Mouse (Mus musculus) Patski (cell line): ENCODE results near the gene Ptov1. TPM values are rescaled to one million over a fixed set of nuclear protein-coding genes. Genes with fewer than 3 reads are reported as not detected.

Experiments used
- ATAC-seq: fragments of 100-300 bp; one replicate; pipeline ENCODE4 v1.8.0; 2021
- CTCF ChIA-PET: fragments of 350-600 bp; sonication (Branson Sonifier 250); formaldehyde crosslinking; loops from one replicate; lab custom pipeline; 2022; ENCODE audit warnings: inconsistent platforms; lab: Charles Lee
- POLR2A ChIA-PET: fragments of 350-600 bp; sonication (Branson Sonifier 250); formaldehyde crosslinking; loops from one replicate; lab custom pipeline; 2022; ENCODE audit warnings: antibody characterized with exemption, inconsistent platforms; lab: Charles Lee
- DNase-seq: peaks from one replicate; pipeline ENCODE4 v3.0.0-alpha.2; 2011; ENCODE audit warnings: low read depth, low spot score
- H3K27me3 ChIP-seq: fragments of 371-371 bp; one replicate; pipeline ENCODE4 v1.5.1; 2021
- CTCF ChIP-seq: fragments of 100-300 bp; IDR thresholded peaks from one replicate; pipeline ENCODE4 v1.5.1; 2021
- in situ Hi-C: fragments of 300-500 bp; cut with MboI; formaldehyde crosslinking; loops from 3 replicates; pipeline ENCODE4 v1.11.1; 2018; ENCODE audit warnings: low pct_unique_long_range_greater_than_20kb, mixed read lengths
- polyA plus RNA-seq: library from polyadenylated mRNA; unstranded; gene quantifications from one replicate; pipeline ENCODE4 v1.2.3, GENCODE M21; 2021

The Ptov1 gene
- polyA plus RNA-seq, 1 experiment from 2014 or later: 308 TPM

GRCm38 (mm10) chr7:44849416-44850111 is 20.0 kb downstream of the Ptov1 start:
- in situ Hi-C loops: loop anchor here (25.0 kb wide), 1 partner anchor 863 kb away; the partner anchor contains the start of genes Dbp, Fam83e, Rpl18 and Sphk2
- CTCF ChIA-PET: interaction anchor here (1.1 kb wide), 1 partner anchor 25 kb away, joined by 3 read pairs; no protein-coding TSS in a partner anchor
- ATAC-seq (peak; percentile 32), DNase-seq (peak; percentile 69)
- no peaks in the 10 kb centered on the region for H3K27me3 ChIP-seq
- TF ChIP-seq CTCF: no peak
- POLR2A ChIA-PET: interaction anchor here (0.6 to 2.2 kb wide), 5 partner anchors 8 to 109 kb away, joined by 3 to 5 read pairs (median 3); no protein-coding TSS in a partner anchor

GRCm38 (mm10) chr7:44848561-44849415 is 20.8 kb downstream of the Ptov1 start, which contains the start of the genes Akt1s1 and Tbc1d17:
TSS of gene Akt1s1 (plus strand) at chr7:44848991.
TSS of gene Tbc1d17 (minus strand) at chr7:44849079.
- no peaks in the 10 kb centered on the region for H3K27me3 ChIP-seq
- CTCF ChIA-PET: no interaction called here

GRCm38 (mm10) chr7:44847772-44848171 is 21.8 kb downstream of the Ptov1 start:
- TF ChIP-seq CTCF: no peak
- DNase-seq (no peak), ATAC-seq (no peak)
- ChIA-PET POLR2A (no interaction called here), CTCF (no interaction called here)
- no peaks in the 10 kb centered on the region for H3K27me3 ChIP-seq
- in situ Hi-C loops: no loop called here

More at GRCm38 (mm10) chr7:44848561-44849415, 20.8 kb downstream of the Ptov1 start, which contains the start of the genes Akt1s1 and Tbc1d17:
- POLR2A ChIA-PET: interaction anchor here (0.6 to 0.7 kb wide), 2 partner anchors 30 to 51 kb away, joined by 3 read pairs; no protein-coding TSS in a partner anchor
- TF ChIP-seq CTCF: no peak
- in situ Hi-C loops: no loop called here
- DNase-seq: peak; percentile 100
- ATAC-seq: peak; percentile 70

- in situ Hi-C loops: no loop called here
Observed at GRCm38 (mm10) chr7:44846804-44847203, 22.8 kb downstream of the Ptov1 start.

GRCm38 (mm10) chr7:44845006-44845405 is 24.6 kb downstream of the Ptov1 start:
- no peaks in the 10 kb centered on the region for H3K27me3 ChIP-seq
- in situ Hi-C loops: no loop called here
- ChIA-PET CTCF (interaction anchor here (1.8 kb wide), 1 partner anchor 21 kb away, joined by 6 read pairs; no protein-coding TSS in a partner anchor), POLR2A (no interaction called here)
- no peak for TF ChIP-seq CTCF
- DNase-seq (no peak), ATAC-seq (no peak)

More at GRCm38 (mm10) chr7:44846804-44847203, 22.8 kb downstream of the Ptov1 start:
- no peaks in the 10 kb centered on the region for H3K27me3 ChIP-seq
- TF ChIP-seq CTCF: no peak
- no peak for ATAC-seq
- no peak for DNase-seq
- ChIA-PET CTCF (no interaction called here), POLR2A (no interaction called here)

GRCm38 (mm10) chr7:44841825-44842463 is 27.6 kb downstream of the Ptov1 start:
- TF ChIP-seq CTCF: no peak
- CTCF ChIA-PET: interaction anchor here (1.6 kb wide), 1 partner anchor 24 kb away, joined by 4 read pairs; no protein-coding TSS in a partner anchor
- H3K27me3 ChIP-seq: no peaks in the 10 kb centered on the region
- POLR2A ChIA-PET: interaction anchor here (1.0 kb wide), 1 partner anchor 15 kb away, joined by 3 read pairs; no protein-coding TSS in a partner anchor
- DNase-seq: no peak
- ATAC-seq: peak; percentile 18
- in situ Hi-C loops: no loop called here

- ChIA-PET CTCF (no interaction called here), POLR2A (no interaction called here)
- DNase-seq: no peak
- TF ChIP-seq CTCF: no peak
- in situ Hi-C loops: no loop called here
- no peak for ATAC-seq
- no peaks in the 10 kb centered on the region for H3K27me3 ChIP-seq
Observed at GRCm38 (mm10) chr7:44840426-44840825, 29.2 kb downstream of the Ptov1 start.

- no peaks in the 10 kb centered on the region for H3K27me3 ChIP-seq
- ChIA-PET POLR2A (interaction anchor here (1.0 to 2.7 kb wide), 2 partner anchors 12 to 57 kb away, joined by 3 to 11 read pairs; no protein-coding TSS in a partner anchor), CTCF (no interaction called here)
- DNase-seq (no peak), ATAC-seq (no peak)
- no peak for TF ChIP-seq CTCF
- in situ Hi-C loops: no loop called here
Observed at GRCm38 (mm10) chr7:44839491-44840191, 29.9 kb downstream of the Ptov1 start.

GRCm38 (mm10) chr7:44839171-44839490 is 30.5 kb downstream of the Ptov1 start:
- CTCF ChIA-PET: no interaction called here
- TF ChIP-seq CTCF: no peak
- ATAC-seq (no peak), DNase-seq (no peak)
- in situ Hi-C loops: no loop called here
- POLR2A ChIA-PET: interaction anchor here (1.0 to 2.7 kb wide), 2 partner anchors 12 to 57 kb away, joined by 3 to 11 read pairs; no protein-coding TSS in a partner anchor
- H3K27me3 ChIP-seq: no peaks in the 10 kb centered on the region
